Mouse (Mus musculus): ENCODE measurements around the gene Cgref1. TPM values are rescaled to one million over a fixed set of nuclear protein-coding genes. Genes with fewer than 3 reads are reported as not detected.

Cgref1 gene
- polyA plus RNA-seq, 1 experiment from 2014 or later: 43.0 TPM

GRCm38 (mm10) chr5:30934725-30935461, 10.5 kb downstream of the Cgref1 start:
- no peak overlapping the region for H3K4me2 ChIP-seq (ENCODE audit: low read length)
- H3K27ac ChIP-seq (replicated peaks; ENCODE audit: low read depth, low read length): no peak overlapping the region
- no peaks in the 10 kb centered on the region for H3K4me1 ChIP-seq (ENCODE audit: control insufficient read depth, insufficient read depth, low read length)
- no peak overlapping the region for H3K4me3 ChIP-seq (replicated peaks; ENCODE audit: low read depth, low read length)
- WGBS: 93% methylated on average over 5 of the region's 5 CpGs
- ATAC-seq (ENCODE audit: low FRiP score, low TSS enrichment) (no peak), DNase-seq (no peak)
- H3K9me3 ChIP-seq (ENCODE audit: control insufficient read depth, low read length): no peaks in the 10 kb centered on the region
- H3K36me3 ChIP-seq (ENCODE audit: control insufficient read depth, insufficient read depth, low read length): 0 out of 2 replicates have a peak, but pooled peaks cover 3% of the 10 kb centered on the region
- no peaks in the 10 kb centered on the region for H3K27me3 ChIP-seq (ENCODE audit: control insufficient read depth, insufficient read depth, low read length)
- H3K9ac ChIP-seq (replicated peaks; ENCODE audit: low read length): no peak overlapping the region

- Histone ChIP-seq H3K36me3 (ENCODE audit: control insufficient read depth, insufficient read depth, low read length) (0 out of 2 replicates have a peak, but pooled peaks cover 3% of the 10 kb centered on the region), H3K4me2 (ENCODE audit: low read length) (no peak overlapping the region), H3K27me3 (ENCODE audit: control insufficient read depth, insufficient read depth, low read length) (no peaks in the 10 kb centered on the region), H3K4me1 (ENCODE audit: control insufficient read depth, insufficient read depth, low read length) (no peaks in the 10 kb centered on the region), H3K9ac (replicated peaks; ENCODE audit: low read length) (no peak overlapping the region), H3K4me3 (replicated peaks; ENCODE audit: low read depth, low read length) (no peak overlapping the region), H3K9me3 (ENCODE audit: control insufficient read depth, low read length) (no peaks in the 10 kb centered on the region), H3K27ac (replicated peaks; ENCODE audit: low read depth, low read length) (no peak overlapping the region)
- ATAC-seq (ENCODE audit: low FRiP score, low TSS enrichment) (no peak), DNase-seq (no peak)
- WGBS: 64% methylated on average over 5 of the region's 5 CpGs
These were observed 11.7 kb downstream of the Cgref1 start for GRCm38 (mm10) chr5:30933705-30934104.

- H3K9me3 ChIP-seq (ENCODE audit: control insufficient read depth, low read length): no peaks in the 10 kb centered on the region
- DNase-seq (no peak), ATAC-seq (ENCODE audit: low FRiP score, low TSS enrichment) (no peak)
- H3K27me3 ChIP-seq (ENCODE audit: control insufficient read depth, insufficient read depth, low read length): no peaks in the 10 kb centered on the region
- H3K4me1 ChIP-seq (ENCODE audit: control insufficient read depth, insufficient read depth, low read length): peaks cover 6% of the 10 kb centered on the region; the same call in 1 of the 2 replicates
- H3K9ac ChIP-seq (replicated peaks; ENCODE audit: low read length): no peak overlapping the region
- no peak overlapping the region for H3K27ac ChIP-seq (replicated peaks; ENCODE audit: low read depth, low read length)
- no peak overlapping the region for H3K4me2 ChIP-seq (ENCODE audit: low read length)
- WGBS: 82% methylated on average over 4 of the region's 4 CpGs
- H3K36me3 ChIP-seq (ENCODE audit: control insufficient read depth, insufficient read depth, low read length): 0 out of 2 replicates have a peak, but pooled peaks cover 3% of the 10 kb centered on the region
- no peak overlapping the region for H3K4me3 ChIP-seq (replicated peaks; ENCODE audit: low read depth, low read length)
These were observed 14.0 kb downstream of the Cgref1 start for GRCm38 (mm10) chr5:30931378-30931777.

GRCm38 (mm10) chr5:30930846-30931245, 14.5 kb downstream of the Cgref1 start:
- no peak overlapping the region for H3K4me3 ChIP-seq (replicated peaks; ENCODE audit: low read depth, low read length)
- no peaks in the 10 kb centered on the region for H3K9me3 ChIP-seq (ENCODE audit: control insufficient read depth, low read length)
- no peak overlapping the region for H3K4me2 ChIP-seq (ENCODE audit: low read length)
- 0 out of 2 replicates have a peak, but pooled peaks cover 3% of the 10 kb centered on the region for H3K36me3 ChIP-seq (ENCODE audit: control insufficient read depth, insufficient read depth, low read length)
- 84% methylated on average over 6 of the region's 6 CpGs for WGBS
- H3K27me3 ChIP-seq (ENCODE audit: control insufficient read depth, insufficient read depth, low read length): no peaks in the 10 kb centered on the region
- peaks cover 6% of the 10 kb centered on the region; the same call in 1 of the 2 replicates for H3K4me1 ChIP-seq (ENCODE audit: control insufficient read depth, insufficient read depth, low read length)
- ATAC-seq (ENCODE audit: low FRiP score, low TSS enrichment): no peak
- H3K9ac ChIP-seq (replicated peaks; ENCODE audit: low read length): no peak overlapping the region
- no peak for DNase-seq
- H3K27ac ChIP-seq (replicated peaks; ENCODE audit: low read depth, low read length): no peak overlapping the region

GRCm38 (mm10) chr5:30930121-30930520, 15.3 kb downstream of the Cgref1 start:
- Histone ChIP-seq H3K9ac (replicated peaks; ENCODE audit: low read length) (0 out of 2 replicates have a peak overlapping the region, but pooled peaks have one; percentile 12), H3K4me2 (ENCODE audit: low read length) (no peak overlapping the region), H3K27me3 (ENCODE audit: control insufficient read depth, insufficient read depth, low read length) (no peaks in the 10 kb centered on the region), H3K27ac (replicated peaks; ENCODE audit: low read depth, low read length) (no peak overlapping the region), H3K4me1 (ENCODE audit: control insufficient read depth, insufficient read depth, low read length) (peaks cover 6% of the 10 kb centered on the region; the same call in 1 of the 2 replicates), H3K9me3 (ENCODE audit: control insufficient read depth, low read length) (no peaks in the 10 kb centered on the region), H3K4me3 (replicated peaks; ENCODE audit: low read depth, low read length) (no peak overlapping the region), H3K36me3 (ENCODE audit: control insufficient read depth, insufficient read depth, low read length) (0 out of 2 replicates have a peak, but pooled peaks cover 3% of the 10 kb centered on the region)
- ATAC-seq (ENCODE audit: low FRiP score, low TSS enrichment): no peak
- peak; percentile 82 for DNase-seq
- WGBS: 38% methylated on average over 4 of the region's 4 CpGs

GRCm38 (mm10) chr5:30927945-30928529, 17.4 kb downstream of the Cgref1 start:
- Histone ChIP-seq H3K27ac (replicated peaks; ENCODE audit: low read depth, low read length) (no peak overlapping the region), H3K9ac (replicated peaks; ENCODE audit: low read length) (no peak overlapping the region), H3K4me3 (replicated peaks; ENCODE audit: low read depth, low read length) (no peak overlapping the region), H3K4me1 (ENCODE audit: control insufficient read depth, insufficient read depth, low read length) (peaks cover 6% of the 10 kb centered on the region; the same call in 1 of the 2 replicates), H3K36me3 (ENCODE audit: control insufficient read depth, insufficient read depth, low read length) (no peaks in the 10 kb centered on the region), H3K9me3 (ENCODE audit: control insufficient read depth, low read length) (no peaks in the 10 kb centered on the region), H3K27me3 (ENCODE audit: control insufficient read depth, insufficient read depth, low read length) (no peaks in the 10 kb centered on the region), H3K4me2 (ENCODE audit: low read length) (peak overlapping the region; percentile 43)
- peak; percentile 43; the same call in 1 of the 2 replicates for ATAC-seq (ENCODE audit: low FRiP score, low TSS enrichment)
- 41% methylated on average over 7 of the region's 7 CpGs for WGBS
- peak; percentile 80 for DNase-seq

- WGBS: 83% methylated on average over 2 of the region's 2 CpGs
- DNase-seq: no peak
- peaks cover 15% of the 10 kb centered on the region for H3K4me1 ChIP-seq (ENCODE audit: control insufficient read depth, insufficient read depth, low read length)
- no peak overlapping the region for H3K27ac ChIP-seq (replicated peaks; ENCODE audit: low read depth, low read length)
- no peak for ATAC-seq (ENCODE audit: low FRiP score, low TSS enrichment)
- H3K9me3 ChIP-seq (ENCODE audit: control insufficient read depth, low read length): no peaks in the 10 kb centered on the region
- H3K4me3 ChIP-seq (replicated peaks; ENCODE audit: low read depth, low read length): no peak overlapping the region
- no peak overlapping the region for H3K4me2 ChIP-seq (ENCODE audit: low read length)
- H3K27me3 ChIP-seq (ENCODE audit: control insufficient read depth, insufficient read depth, low read length): no peaks in the 10 kb centered on the region; the same call in 1 of the 2 replicates
- H3K36me3 ChIP-seq (ENCODE audit: control insufficient read depth, insufficient read depth, low read length): no peaks in the 10 kb centered on the region
- no peak overlapping the region for H3K9ac ChIP-seq (replicated peaks; ENCODE audit: low read length)
These were observed 19.3 kb downstream of the Cgref1 start for GRCm38 (mm10) chr5:30926073-30926472.

GRCm38 (mm10) chr5:30925217-30925616, 20.2 kb downstream of the Cgref1 start:
- 93% methylated on average over 5 of the region's 5 CpGs for WGBS
- Histone ChIP-seq H3K36me3 (ENCODE audit: control insufficient read depth, insufficient read depth, low read length) (no peaks in the 10 kb centered on the region), H3K4me1 (ENCODE audit: control insufficient read depth, insufficient read depth, low read length) (peaks cover 15% of the 10 kb centered on the region), H3K27ac (replicated peaks; ENCODE audit: low read depth, low read length) (no peak overlapping the region), H3K4me2 (ENCODE audit: low read length) (no peak overlapping the region), H3K27me3 (ENCODE audit: control insufficient read depth, insufficient read depth, low read length) (no peaks in the 10 kb centered on the region; the same call in 1 of the 2 replicates), H3K9ac (replicated peaks; ENCODE audit: low read length) (no peak overlapping the region), H3K9me3 (ENCODE audit: control insufficient read depth, low read length) (no peaks in the 10 kb centered on the region), H3K4me3 (replicated peaks; ENCODE audit: low read depth, low read length) (no peak overlapping the region)
- DNase-seq (no peak), ATAC-seq (ENCODE audit: low FRiP score, low TSS enrichment) (no peak)
